Mouse (Mus musculus): ENCODE results near the gene Fam120b.
A peak's percentile ranks its signal among the peaks of the same experiment; 100 is the strongest.
"Not testable (repeated sequence)": the region's sequence is repeated elsewhere in the genome, so short reads cannot be mapped to it uniquely, and the experiment has no call there.

Gene Fam120b

DNA sequence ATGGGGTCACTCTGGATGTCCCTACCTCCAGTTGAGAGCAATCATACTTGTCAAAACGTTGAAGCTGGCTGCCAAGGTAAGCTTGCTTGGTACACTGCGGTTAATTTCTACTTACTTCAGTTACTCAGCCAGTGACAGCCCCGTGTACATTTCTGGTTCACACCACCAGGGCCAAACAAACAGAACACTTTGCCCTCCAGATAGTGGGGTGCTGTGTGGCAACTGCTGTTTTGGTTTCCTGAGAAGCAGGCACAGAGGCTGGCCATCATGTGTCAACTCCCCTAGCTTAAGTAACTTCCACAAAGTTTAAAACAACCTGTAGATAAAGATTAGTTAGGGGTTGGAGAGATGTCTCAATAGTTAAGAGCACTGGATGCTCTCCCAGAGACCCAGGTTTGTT is 38.7 kb downstream of the Fam120b start:
- DNase-seq = no peak

DNA sequence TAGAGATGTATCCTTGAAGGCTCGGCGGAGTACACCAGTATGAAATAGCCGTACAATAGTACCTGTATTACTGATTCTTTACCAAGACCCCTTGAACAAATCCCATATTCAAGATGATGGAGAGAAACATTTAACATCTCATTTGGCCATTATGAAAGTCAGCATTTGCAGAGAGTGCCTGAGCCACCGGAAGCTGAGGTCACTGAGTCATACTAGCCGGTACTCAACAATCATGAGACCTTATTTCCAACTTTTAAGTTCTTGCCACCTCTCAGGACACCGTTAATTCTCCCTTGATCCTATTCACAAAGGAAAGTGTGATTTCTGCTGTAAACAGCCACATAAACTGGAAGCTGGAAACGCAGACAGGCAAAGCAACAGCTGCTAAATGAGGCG is 44.1 kb downstream of the Fam120b start:
- no peak for DNase-seq

DNA sequence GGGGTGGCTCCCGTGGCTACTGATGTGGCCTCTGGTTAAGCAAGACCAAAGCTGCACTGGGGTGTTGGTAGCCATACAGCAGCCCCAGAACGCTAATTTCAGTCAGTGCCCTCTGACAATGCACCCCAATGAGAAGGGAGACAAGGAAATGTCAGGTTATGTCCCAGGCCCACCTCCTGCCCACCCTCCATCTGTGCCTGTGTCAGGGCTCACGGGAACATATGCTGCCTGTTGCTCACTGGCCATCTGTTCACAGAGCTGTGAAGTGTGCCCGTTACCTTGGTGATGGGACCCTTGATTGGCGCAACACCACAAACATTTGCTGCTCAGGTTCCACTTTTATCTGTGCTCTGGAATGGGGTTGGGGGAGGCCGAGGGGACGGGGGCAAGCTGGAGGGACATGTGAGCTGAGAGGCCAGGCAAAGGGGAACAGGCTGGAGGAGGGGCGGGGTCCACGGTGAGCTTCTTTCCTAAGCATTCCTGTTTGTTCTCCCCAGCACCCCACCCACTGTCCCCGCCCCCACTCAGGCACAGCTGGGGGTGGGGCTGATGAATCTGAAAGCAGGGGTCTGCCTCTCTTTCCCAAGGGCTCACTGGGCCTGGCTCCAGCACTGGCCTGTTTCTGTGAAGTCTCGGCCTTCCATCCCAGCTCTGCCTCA is 44.6 kb downstream of the Fam120b start:
- peak; percentile 54 for DNase-seq

DNA sequence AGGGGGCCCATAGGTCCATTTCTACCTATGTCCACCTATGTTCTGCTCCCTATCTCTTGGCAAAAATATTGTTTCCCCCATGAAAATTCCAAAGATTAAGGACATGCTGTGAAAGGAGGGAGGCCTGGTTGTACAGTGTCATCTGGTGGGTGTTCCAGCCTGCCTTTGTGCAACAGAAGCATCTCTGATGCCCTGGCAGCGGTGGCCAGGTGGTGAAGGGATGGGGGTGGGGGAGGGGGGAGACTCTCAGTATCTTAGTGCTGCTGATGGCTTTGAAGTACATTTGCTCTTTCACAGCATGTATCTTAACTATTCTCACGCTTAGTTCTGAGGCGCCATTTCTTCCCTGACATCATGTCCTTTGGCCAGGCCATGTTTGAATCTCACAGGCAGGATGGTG is 49.4 kb downstream of the Fam120b start:
- no peak for DNase-seq

DNA sequence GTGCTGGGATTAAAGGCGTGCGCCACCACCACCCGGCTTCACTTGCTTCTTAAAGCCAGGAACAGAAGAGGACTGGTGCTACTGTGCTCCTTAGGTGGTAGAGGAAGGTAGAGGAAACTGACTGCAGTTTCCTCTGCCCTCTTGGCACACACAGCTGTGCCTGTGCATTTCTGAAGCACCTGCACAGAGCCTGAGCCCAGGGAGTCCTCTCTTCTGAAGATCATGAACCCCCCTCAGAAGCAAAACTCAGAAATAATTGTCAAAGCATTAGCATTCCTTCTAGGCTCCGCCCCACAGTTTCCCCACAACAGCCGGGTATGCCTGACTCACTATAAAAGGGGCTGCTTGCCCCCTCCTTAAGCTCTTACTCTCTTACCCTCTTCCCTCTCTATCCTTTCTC is 51.8 kb downstream of the Fam120b start:
- DNase-seq = no peak

DNA sequence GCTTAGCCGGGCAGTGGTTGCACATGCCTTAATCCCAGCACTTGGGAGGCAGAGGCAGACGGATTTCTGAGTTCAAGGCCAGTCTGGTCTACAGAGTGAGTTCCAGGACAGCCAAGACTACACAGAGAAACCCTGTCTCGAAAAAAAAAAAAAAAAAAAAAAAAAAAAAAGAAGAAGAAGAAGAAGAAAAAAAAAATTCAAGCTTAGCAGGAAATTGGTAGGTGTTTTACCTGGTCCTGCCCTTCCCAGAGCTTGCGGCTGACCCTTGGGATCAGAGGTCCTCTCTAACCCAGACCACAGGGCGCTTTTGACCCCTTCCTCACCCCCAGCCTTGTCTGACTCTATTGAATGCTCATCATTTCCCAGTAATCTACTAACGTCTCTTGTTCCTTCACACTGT is 53.1 kb downstream of the Fam120b start:
- DNase-seq = not testable (repeated sequence)

DNA sequence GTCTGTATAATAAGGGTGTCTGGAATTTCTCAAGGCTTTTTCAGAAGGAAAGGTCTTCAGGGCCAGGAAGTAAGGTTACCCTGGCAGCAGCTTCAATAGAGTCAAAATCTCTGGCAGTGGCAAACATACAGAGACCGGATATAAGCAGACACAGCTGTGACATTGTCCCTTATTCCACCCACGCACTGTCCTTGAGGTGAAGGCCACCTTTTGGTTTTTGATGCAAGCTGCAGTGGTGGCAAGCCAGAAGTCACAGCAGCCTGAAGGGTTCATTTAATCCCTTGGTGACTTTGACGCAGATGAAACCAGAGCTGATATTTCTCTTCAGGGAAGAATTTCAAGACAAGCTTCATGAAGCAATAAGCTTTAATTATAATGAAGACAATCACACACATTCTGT is 53.6 kb downstream of the Fam120b start:
- no peak for DNase-seq

DNA sequence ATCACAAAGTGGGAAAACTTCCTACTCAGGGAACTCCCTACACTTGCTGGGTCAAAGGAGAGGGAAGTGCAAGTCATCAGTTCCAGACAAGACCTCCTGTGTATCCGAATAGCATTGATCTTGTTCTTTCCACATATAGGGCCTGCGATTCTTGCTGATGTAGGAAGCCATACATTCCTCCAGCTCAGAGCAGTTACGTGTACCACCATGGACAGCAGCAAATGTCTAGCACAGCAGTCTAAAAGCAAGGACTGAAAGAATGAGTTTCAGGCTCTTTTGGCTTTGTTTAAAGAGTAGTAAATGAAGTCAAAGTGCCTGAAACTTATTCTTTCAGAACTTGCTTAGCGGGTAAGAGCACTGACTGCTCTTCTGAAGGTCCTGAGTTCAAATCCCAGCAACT is 59.2 kb downstream of the Fam120b start:
- no peak for DNase-seq

DNA sequence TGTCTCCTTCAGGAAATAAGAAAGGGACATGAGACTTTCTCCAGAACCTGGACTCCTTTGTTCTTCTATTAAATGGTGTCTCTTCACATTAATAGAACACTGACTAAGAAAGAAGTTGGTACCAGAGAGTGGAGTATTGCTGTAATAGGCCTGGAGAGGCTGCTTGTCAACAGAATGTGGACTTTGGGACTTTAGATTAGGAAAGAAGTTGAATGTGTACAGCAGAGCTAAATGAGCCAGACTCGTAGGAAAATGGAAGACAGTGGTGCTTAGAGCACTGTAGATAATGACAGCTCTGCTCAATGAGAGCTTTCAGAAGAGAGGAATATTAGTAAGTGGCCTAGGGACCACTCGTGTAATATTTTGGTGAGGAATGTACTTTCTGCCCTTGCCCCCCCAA is 60.6 kb downstream of the Fam120b start:
- no peak for DNase-seq

DNA sequence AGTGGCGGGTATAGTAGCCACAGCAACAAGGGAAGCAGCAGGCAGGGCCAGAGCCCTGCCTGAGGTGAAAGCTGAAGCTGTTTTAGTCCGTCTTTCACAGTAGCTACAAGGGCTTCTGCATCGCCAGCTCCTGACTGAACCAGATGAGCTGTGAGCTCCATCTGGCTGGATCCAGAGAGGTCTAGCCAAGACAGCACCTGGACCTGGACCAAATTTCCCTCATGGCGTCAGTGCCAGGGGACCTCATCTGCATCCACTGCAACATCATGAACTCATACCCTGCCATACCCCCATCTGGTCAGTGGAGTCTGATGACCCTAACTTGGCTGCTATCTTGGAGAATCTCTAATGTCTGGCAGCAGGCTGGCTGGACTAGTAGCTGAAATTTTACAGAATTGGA is 63.8 kb downstream of the Fam120b start:
- DNase-seq = no peak

DNA sequence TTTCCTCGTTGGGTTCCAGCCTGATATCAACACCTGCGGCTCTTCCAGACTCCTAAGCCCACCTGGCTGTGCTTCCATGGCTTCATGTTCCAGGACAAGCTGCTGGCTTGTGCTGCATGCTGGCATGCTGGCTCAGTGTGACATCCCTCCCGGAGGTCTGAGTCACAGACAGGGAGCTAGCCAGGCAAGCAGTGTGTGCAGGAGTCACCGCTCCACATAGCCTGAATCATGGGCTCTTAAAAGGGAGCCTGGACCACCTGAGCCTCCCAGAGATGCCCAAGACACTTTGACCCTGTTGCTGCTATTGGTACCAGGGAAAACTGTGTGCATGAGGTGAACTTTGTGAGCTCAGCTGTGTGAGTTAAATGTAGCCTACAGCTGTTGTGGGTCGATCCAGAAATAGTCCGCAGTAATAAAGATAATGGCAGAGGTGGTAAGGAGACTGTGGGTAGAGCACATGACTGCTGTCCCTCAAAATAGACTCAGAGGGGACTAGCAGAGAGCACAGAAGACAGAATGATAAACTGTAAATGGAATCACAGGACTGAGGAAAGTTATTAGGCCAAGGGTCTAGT is 66.0 kb downstream of the Fam120b start:
- DNase-seq = no peak

DNA sequence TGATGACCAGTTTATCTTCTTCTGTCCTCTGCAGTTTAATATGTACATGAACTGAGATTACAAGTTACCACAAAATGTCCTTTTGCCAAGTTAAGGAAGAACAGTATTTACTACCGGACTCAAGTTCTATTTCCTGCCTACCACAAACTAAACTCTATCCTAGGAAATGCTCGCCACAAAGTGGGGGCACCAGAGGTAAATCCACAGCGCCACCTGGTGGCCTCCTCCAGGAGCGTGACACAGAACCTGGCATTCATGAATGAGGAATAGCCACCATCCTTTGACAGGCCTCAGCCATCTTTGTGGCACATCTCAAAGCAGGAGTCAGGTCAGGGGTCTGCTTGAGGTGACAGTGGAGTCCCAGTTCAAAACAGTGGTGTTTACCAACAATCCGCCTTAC is 71.7 kb downstream of the Fam120b start:
- DNase-seq = peak; percentile 35

DNA sequence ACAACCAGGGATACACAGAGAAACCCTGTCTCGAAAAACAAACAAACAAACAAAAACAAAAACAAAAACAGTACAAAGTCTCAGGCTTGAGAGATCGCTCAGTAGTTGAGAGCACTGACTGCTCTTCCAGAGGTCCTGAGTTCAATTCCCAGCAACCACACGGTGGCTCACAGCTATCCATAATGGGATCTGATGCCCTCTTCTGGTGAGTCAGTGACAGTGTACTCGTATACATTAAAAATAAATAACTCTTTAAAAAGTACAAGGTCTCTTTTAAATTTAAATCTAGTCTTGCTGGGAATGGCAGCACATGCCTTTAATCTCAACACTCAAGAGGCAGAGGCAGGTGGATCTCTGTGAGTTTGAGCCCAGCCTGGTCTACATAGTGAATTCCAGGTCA is 76.7 kb downstream of the Fam120b start:
- no peak for DNase-seq
